Mouse (Mus musculus) heart, embryonic 10.5 days (tissue): ENCODE measurements around the gene Epas1. TPM values are rescaled to one million over a fixed set of nuclear protein-coding genes. Genes with fewer than 3 reads are reported as not detected.

Experiments used
- DNase-seq: peaks from one replicate; pipeline ENCODE4 v3.0.0-alpha.2; 2017; ENCODE audit warnings: low spot score
- H3K27ac ChIP-seq: fragments of 300-500 bp; sonication (generic); 2 replicates; pipeline ENCODE4 v1.5.1; 2016; ENCODE audit warnings: mild to moderate bottlenecking
- H3K27me3 ChIP-seq: fragments of 300-500 bp; sonication (generic); 2 replicates; pipeline ENCODE4 v1.6.1; 2016; ENCODE audit warnings: mild to moderate bottlenecking; ENCODE audit not compliant: poor library complexity, insufficient read depth, severe bottlenecking
- H3K36me3 ChIP-seq: fragments of 300-500 bp; sonication (generic); 2 replicates; pipeline ENCODE4 v1.6.1; 2016; ENCODE audit warnings: mild to moderate bottlenecking, moderate library complexity
- H3K4me1 ChIP-seq: fragments of 300-500 bp; sonication (generic); 2 replicates; pipeline ENCODE4 v1.6.1; 2016; ENCODE audit warnings: mild to moderate bottlenecking
- H3K4me3 ChIP-seq: fragments of 300-500 bp; sonication (generic); 2 replicates; pipeline ENCODE4 v1.5.1; 2016; ENCODE audit warnings: mild to moderate bottlenecking, moderate library complexity
- H3K9me3 ChIP-seq: fragments of 300-500 bp; sonication (generic); 2 replicates; pipeline ENCODE4 v1.6.1; 2016; ENCODE audit warnings: mild to moderate bottlenecking, moderate library complexity
- WGBS: fragments of 180-500 bp; shearing (Covaris S2); methylation state at CpG from one replicate; pipeline ENCODE4 v1.1.7; 2016; 5-methylcytosine and 5-hydroxymethylcytosine counted together
- polyA plus RNA-seq: library from polyadenylated mRNA; unstranded; fragments of >200 nt; fragmentation: Nextera tagmentation; extraction: Ambion mirVana; gene quantifications from 2 replicates; pipeline ENCODE4 v1.2.1, GENCODE M21; 2016

Gene Epas1
- polyA plus RNA-seq, 1 experiment from 2014 or later, result 5.8 TPM

DNA sequence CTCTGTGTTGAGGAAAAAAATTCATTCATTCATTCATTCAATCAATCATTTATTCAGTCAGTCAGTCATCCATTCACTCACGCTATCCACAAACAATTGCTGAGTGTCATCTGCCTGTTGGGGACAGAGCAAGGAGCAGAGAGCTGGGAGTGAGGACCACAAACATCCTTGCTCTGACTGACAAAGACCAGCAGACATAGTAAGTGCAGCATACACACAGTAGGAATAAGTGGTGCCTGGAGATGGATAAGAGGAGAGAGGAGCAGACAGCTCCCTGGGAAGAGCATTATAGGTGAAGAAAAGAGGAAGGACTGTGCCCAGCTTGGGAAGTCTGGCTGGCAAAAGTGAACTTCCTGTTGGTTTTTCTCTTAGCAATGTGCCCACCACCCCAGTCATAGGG is 21.0 kb upstream of the Epas1 start:
- Histone ChIP-seq H3K27me3 (peaks cover 10% of the 10 kb centered on the region), H3K4me1 (peaks cover 10% of the 10 kb centered on the region), H3K9me3 (no peaks in the 10 kb centered on the region), H3K27ac (peak overlapping the region; percentile 86), H3K36me3 (no peaks in the 10 kb centered on the region), H3K4me3 (peak overlapping the region; percentile 44)
- WGBS, result 82% methylated on average over 1 of the region's 1 CpGs
- no peak for DNase-seq

DNA sequence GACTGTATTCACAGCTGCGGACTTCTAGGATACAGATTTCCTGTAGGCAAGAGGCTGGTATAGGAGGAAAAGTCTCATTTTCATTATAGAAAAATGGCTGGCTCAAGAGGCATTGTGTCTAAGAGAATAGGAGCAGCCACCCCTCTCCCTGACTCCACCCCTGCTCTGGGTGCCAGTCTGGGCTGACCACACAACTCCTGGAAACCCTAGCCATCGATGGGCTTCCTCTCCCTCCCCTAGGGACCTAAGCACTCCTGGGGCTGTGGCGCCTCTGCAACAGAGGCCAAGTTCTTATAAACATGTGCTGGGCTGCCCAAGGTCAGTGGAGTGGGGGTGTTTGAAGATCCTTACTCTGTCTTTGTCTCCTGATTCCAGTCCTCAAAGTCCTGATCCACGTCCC is 19.9 kb upstream of the Epas1 start:
- peaks cover 10% of the 10 kb centered on the region for H3K4me1 ChIP-seq
- H3K9me3 ChIP-seq, result no peaks in the 10 kb centered on the region
- H3K4me3 ChIP-seq, result no peak overlapping the region
- DNase-seq, result no peak
- peaks cover 10% of the 10 kb centered on the region for H3K27me3 ChIP-seq
- 0 out of 2 replicates have a peak overlapping the region, but pooled peaks have one; percentile 25 for H3K27ac ChIP-seq
- no peaks in the 10 kb centered on the region for H3K36me3 ChIP-seq
- WGBS, result 78% methylated on average over 4 of the region's 4 CpGs

DNA sequence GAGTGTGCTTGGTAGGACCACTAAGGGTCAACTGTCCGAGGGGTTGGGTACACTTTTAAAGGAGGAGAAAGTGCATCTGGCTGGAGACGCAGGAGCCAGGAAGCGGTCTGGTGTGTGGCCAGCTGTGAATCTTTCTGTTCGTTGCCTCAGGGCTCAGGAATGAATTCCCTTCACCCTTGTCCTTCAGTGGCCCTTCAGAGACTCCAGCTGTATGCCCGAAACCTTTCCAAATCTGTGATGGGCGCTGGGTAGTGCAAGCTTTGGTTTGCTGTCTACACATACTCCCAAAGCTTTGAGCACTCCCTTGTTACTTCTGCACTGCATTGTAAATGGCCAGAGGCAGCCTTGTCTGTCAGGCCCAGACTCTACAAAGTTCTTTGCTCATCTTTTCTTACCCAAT is 15.0 kb upstream of the Epas1 start:
- H3K27ac ChIP-seq, result no peak overlapping the region
- no peaks in the 10 kb centered on the region for H3K36me3 ChIP-seq
- no peak for DNase-seq
- no peaks in the 10 kb centered on the region for H3K9me3 ChIP-seq
- H3K27me3 ChIP-seq, result peaks cover 10% of the 10 kb centered on the region
- 72% methylated on average over 6 of the region's 6 CpGs for WGBS
- H3K4me3 ChIP-seq, result no peak overlapping the region
- H3K4me1 ChIP-seq, result 0 out of 2 replicates have a peak, but pooled peaks cover 3% of the 10 kb centered on the region

DNA sequence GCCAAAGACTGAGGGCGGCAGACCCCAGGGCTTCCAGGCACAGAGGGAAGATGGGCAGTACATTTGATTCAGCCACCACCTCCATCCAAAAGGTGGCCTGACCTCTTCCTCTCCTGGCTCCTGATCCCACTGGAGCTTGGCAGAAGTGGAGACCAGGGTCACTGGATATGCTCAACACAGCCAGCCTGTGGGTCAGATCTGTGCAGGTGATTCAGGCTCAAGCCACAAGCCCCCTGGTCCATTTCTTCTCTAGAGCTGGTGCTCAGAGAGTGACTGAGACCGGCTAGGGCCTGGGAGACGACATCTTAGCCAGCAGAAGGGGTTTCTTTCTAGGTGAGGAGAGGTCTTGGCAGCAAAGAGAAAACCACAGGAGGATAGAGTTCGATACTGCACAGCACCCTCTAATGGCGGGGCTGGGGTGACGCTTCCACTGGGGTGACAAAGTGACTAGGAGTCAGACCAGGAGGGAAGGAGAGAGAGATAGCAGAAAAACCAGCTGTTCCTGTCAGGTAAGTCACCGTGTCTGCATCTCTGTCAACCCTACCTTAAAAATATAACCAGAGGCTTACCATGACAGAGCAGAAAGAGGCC is 10.1 kb upstream of the Epas1 start:
- Histone ChIP-seq H3K9me3 (no peaks in the 10 kb centered on the region), H3K36me3 (no peaks in the 10 kb centered on the region), H3K4me1 (peaks cover 17% of the 10 kb centered on the region), H3K27ac (no peak overlapping the region), H3K4me3 (no peak overlapping the region), H3K27me3 (no peaks in the 10 kb centered on the region)
- no peak for DNase-seq
- WGBS, result 80% methylated on average over 7 of the region's 7 CpGs

DNA sequence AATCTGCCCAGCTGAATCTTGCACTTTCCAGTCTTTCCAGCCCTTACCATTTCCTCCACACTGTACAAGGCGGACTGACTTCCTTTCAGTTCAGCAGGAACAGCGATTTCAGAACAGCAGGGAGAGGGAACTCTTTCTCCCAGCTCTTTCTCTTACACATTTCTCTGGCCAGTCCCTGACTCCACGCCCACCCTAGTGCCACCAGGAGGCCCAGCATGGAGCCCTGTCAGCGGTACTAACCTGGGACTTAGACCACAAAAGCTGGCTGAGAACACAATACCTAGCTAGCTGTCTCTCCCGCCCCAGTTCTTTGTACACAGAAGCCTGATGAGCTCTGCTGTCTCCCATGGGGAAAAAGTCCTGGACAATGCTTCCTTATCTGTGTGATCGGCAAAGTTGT is 8.6 kb upstream of the Epas1 start:
- Histone ChIP-seq H3K36me3 (no peaks in the 10 kb centered on the region), H3K4me3 (no peak overlapping the region), H3K9me3 (no peaks in the 10 kb centered on the region), H3K27ac (peak overlapping the region; percentile 56), H3K4me1 (peaks cover 17% of the 10 kb centered on the region), H3K27me3 (peaks cover 2% of the 10 kb centered on the region; the same call in 1 of the 2 replicates)
- WGBS, result 36% methylated on average over 6 of the region's 6 CpGs
- no peak for DNase-seq

DNA sequence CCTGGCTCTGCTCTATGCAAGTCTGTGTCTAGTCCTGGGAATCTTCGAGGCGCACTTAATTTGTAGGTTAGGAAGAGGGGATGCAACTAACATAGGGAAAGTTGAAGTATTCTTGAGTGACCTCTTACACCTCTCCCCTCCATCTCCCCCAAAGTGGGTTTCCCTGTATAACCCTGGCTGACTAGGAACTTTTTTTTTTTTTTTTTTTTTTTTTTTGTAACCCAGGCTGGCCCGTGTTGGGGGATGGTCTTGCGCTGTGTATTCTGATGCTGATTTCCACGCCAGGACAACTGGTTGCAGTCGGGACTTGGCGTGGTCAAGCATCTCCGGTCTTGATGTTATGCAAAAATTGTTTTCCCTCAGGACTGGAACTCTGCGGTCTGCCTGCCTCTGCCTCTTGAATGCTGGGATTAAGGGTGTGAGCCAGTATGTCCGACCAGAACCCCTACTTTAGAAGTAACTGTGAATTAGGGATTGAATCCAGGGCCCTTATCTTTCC is 2.1 kb upstream of the Epas1 start:
- peaks cover 55% of the 10 kb centered on the region for H3K27me3 ChIP-seq
- 69% methylated on average over 10 of the region's 10 CpGs for WGBS

DNA sequence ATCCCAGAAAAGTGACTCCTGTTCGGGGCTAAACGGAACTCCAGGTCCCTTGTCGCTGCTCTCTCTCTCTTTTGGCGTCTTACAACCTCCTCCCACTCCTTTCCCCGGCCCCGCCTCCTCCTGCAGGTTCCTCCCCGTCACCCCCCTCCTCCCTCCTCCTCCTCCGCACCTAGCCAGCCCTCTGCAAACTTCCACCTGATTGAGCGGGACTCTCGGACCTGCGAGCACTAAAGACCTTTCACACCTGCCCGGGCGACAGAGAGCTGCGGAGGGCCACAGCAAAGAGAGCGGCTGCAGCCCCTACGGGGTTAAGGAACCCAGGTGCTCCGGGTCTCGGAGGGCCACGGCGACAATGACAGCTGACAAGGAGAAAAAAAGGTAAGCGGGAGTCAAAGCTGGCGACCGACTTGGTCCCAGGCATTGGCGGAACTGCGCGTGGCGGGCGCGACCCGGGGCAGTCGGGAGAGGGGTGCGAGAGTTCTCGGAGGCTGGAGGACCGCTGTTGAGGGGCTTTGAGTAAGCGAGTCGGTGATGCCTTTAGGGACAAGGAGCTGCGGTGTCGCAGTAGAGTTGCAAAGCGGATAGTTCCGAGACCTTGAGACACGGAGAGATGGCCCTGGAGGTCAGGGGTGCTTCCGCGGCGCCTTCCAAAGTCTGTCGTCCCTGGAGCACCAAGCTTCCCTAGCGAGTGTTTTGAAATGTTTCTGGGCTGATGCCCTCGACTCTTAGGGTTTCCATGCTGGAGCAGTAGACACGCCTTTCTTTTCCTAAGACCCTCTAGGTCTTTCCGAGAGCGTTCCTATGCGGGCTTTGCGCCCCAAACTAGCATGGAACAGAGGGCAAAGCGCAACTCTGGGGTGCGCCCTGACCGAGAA is 668 bp downstream of the Epas1 start:
- H3K9me3 ChIP-seq, result no peaks in the 10 kb centered on the region
- peak overlapping the region; percentile 77 for H3K4me3 ChIP-seq
- DNase-seq, result peak; percentile 82
- H3K27ac ChIP-seq, result peak overlapping the region; percentile 84
- H3K36me3 ChIP-seq, result no peaks in the 10 kb centered on the region
- peaks cover 35% of the 10 kb centered on the region for H3K4me1 ChIP-seq
- under 1% methylated on average over 55 of the region's 55 CpGs for WGBS
- H3K27me3 ChIP-seq, result peaks cover 59% of the 10 kb centered on the region

More for the DNA sequence above, 2.1 kb upstream of the Epas1 start:
- Histone ChIP-seq H3K27ac (no peak overlapping the region), H3K4me3 (no peak overlapping the region), H3K4me1 (peaks cover 33% of the 10 kb centered on the region), H3K36me3 (no peaks in the 10 kb centered on the region), H3K9me3 (no peaks in the 10 kb centered on the region)
- no peak for DNase-seq

DNA sequence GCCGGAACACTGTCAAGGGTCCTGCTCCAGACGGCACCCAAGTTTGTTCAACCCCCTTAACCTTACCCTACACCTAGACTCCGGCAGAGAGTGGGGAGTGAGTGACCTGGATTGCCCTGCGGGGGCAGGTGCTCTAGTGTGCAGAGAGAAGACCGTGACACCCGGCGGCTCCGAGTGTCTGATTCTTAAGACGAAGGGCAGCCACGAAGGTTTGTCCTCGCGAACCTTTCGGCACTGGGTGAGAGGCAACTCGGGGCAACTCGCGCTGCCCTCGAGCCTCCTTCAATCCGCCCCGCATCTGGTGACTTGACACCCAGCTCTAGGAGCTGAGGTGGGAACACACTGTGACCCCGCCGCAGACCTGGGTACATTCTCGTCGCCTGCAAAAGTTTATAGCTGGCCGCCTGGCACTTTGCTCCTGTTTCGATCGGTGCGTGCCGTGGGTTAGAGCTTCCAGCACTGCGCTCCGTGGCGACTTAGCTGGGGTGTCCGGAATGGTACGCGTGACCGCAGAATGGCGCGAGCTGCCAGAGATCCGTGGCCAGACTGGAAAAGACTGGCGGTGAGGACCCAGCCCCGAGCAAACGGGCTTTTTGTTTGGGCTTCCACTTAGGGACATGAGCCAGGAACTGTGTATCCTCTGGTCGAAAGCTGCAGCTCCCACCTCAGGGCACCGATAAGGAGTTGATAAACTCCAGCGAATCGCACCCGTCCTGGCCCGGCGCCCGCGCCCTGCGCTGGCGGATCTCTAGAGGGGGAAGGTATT is 1.5 kb downstream of the Epas1 start:
- peak overlapping the region; percentile 84 for H3K27ac ChIP-seq
- no peak for DNase-seq
- peaks cover 35% of the 10 kb centered on the region for H3K4me1 ChIP-seq
- peak overlapping the region; percentile 77 for H3K4me3 ChIP-seq
- no peaks in the 10 kb centered on the region for H3K9me3 ChIP-seq
- WGBS, result under 1% methylated on average over 52 of the region's 52 CpGs
- peaks cover 57% of the 10 kb centered on the region for H3K27me3 ChIP-seq
- no peaks in the 10 kb centered on the region for H3K36me3 ChIP-seq

DNA sequence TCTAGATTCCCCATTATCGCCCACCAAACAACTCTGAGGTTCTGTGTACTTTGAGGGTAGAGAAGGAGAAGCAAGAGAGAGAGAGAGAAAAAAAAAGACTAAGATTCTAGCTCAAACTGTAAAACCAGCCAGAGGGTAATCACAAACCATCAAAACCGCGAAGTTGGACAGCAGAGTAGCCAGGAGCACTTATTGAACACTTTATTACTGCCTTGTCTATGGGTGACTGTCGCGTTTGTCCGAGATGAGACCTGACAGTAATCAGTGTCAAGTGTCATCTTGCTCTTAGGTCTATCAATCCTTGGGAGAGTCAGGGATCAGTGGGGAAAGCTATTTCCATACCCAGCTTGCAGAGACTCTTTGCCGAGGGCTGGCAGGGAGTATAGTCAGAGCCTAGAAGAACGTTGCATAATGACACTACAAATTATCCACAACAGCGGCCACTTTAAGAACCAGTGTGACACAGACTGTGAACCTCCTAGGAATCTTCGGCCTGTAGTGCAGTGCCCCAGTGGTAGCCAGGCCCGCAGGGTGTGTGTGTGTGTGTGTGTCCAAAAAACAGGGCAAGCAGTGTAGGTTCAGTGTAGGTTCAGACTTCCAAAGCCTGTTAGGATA is 2.2 kb downstream of the Epas1 start:
- Histone ChIP-seq H3K36me3 (no peaks in the 10 kb centered on the region), H3K9me3 (no peaks in the 10 kb centered on the region), H3K4me3 (peak overlapping the region; percentile 77), H3K27me3 (peaks cover 50% of the 10 kb centered on the region), H3K4me1 (peaks cover 35% of the 10 kb centered on the region), H3K27ac (peak overlapping the region; percentile 84; the same call in 1 of the 2 replicates)
- 12% methylated on average over 11 of the region's 11 CpGs for WGBS
- DNase-seq, result no peak

DNA sequence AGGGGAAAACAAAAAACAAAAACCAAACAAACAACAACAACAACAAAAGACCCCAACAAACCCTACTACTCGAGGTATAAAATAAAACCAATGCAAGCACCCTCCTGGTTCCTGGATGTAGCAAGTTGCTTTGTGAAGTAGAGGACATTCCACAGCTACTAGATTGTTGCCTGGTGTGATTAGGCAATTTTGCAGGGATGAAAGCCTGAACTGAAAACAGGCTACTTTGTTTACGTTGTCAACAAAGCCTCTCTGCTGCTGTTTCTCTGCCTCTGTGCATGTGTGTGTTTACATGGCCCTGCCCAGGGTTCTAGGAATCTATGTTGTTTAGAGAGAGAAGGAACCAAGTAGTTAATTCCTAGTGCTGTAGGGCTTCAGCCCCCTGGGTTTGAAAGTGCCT is 4.1 kb downstream of the Epas1 start:
- WGBS, result 42% methylated on average over 2 of the region's 2 CpGs
- H3K27ac ChIP-seq, result no peak overlapping the region
- no peak for DNase-seq
- H3K27me3 ChIP-seq, result peaks cover 30% of the 10 kb centered on the region
- H3K36me3 ChIP-seq, result no peaks in the 10 kb centered on the region
- H3K4me1 ChIP-seq, result peaks cover 34% of the 10 kb centered on the region
- no peaks in the 10 kb centered on the region for H3K9me3 ChIP-seq
- no peak overlapping the region for H3K4me3 ChIP-seq

DNA sequence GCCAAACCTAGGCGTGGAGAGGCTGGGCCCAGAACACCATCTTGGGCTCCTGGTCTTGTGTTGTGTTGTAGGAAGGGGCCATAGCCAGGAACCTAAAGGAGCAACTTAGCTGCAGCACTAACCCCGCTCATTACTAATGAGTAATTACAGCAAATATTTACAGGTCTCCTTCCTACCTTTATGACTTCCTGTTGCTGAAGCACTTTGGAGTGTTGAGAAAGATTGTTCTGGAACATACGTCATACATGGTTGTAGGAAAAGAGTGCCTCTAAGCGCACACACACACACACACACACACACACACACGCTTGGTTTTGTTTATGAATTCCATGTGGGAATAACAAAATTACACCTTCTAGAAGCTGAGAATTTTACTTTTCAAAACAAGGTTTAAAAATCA is 8.4 kb downstream of the Epas1 start:
- H3K9me3 ChIP-seq, result no peaks in the 10 kb centered on the region
- no peak for DNase-seq
- H3K27ac ChIP-seq, result no peak overlapping the region
- 0 out of 2 replicates have a peak, but pooled peaks cover 5% of the 10 kb centered on the region for H3K4me1 ChIP-seq
- no peaks in the 10 kb centered on the region for H3K27me3 ChIP-seq
- no peaks in the 10 kb centered on the region for H3K36me3 ChIP-seq
- no peak overlapping the region for H3K4me3 ChIP-seq
- WGBS, result 82% methylated on average over 5 of the region's 5 CpGs

DNA sequence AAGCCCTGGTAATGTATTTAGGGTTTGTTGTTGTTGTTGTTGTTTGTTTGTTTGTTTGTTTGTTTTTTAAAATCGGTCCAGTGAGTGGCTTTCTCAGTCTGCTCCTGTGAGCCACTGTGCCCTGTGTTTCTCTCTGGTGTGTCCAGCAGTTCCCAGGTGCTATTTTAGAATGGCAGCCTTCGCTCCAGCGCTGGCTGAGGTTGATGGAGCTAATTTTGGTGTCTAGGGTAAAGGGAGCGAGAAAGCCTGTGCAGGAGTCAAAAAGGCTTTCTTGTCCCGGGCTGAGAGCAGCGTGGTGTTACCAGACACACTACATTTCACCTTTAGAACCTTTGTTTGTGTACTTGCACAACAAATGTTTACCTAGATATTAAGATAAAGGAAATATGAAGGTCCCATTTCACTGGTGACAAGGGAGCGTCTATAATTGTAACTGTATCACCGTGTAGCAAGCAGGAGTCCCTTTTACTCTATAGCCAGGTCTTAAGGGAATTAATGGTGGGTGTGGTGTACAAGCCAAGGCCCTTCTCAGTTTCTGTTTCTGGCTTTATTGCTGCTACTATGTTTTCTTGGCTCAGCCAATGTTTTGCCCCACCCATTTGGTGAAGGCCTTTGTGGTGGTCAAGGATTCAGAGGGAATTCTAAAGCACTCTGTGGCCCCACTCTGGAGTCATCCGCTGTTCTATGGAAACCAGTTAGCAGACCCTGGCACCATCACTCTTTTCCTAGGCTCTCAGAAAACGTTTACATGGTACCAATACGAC is 9.2 kb downstream of the Epas1 start:
- 65% methylated on average over 11 of the region's 11 CpGs for WGBS
- Histone ChIP-seq H3K4me1 (0 out of 2 replicates have a peak, but pooled peaks cover 8% of the 10 kb centered on the region), H3K36me3 (no peaks in the 10 kb centered on the region), H3K4me3 (no peak overlapping the region), H3K9me3 (no peaks in the 10 kb centered on the region), H3K27me3 (no peaks in the 10 kb centered on the region), H3K27ac (peak overlapping the region; percentile 29; the same call in 1 of the 2 replicates)
- DNase-seq, result no peak
